Mouse (Mus musculus) activated CD4-positive, CD25-positive, alpha-beta regulatory T cell, adult 4 months (primary cell): ENCODE data around the gene Tbx21. TPM values are rescaled to one million over a fixed set of nuclear protein-coding genes. Genes with fewer than 3 reads are reported as not detected.

Experiments
- polyA plus RNA-seq, 2 experiments: library from polyadenylated mRNA; unstranded; fragments of 100-300 nt; shearing (Covaris generic); gene quantifications; one replicate each; pipeline ENCODE4 v1.2.1; 2017

Gene Tbx21
- polyA plus RNA-seq, 2 experiments from 2014 or later: 4.5 to 5.6 TPM

Other genes with a start within 250 kb of the Tbx21 start
- 10 to 100 TPM; 86.7 to 92.1 TPM for gene Cdk5rap3, start 198.8 kb downstream of the Tbx21 start, polyA plus RNA-seq
- gene Prr15l, start 187.2 kb downstream of the Tbx21 start, polyA plus RNA-seq: under 1 TPM in 1 of 2 experiments, not detected in 1; 0.15 TPM
- gene Pnpo, start 171.3 kb downstream of the Tbx21 start, polyA plus RNA-seq: 10 to 100 TPM; 25.6 to 33.4 TPM
- 10 to 100 TPM; 22.5 to 26.6 TPM for gene Sp2, start 132.4 kb downstream of the Tbx21 start, polyA plus RNA-seq
- not detected for gene Sp6, start 101.9 kb downstream of the Tbx21 start, polyA plus RNA-seq
- gene Scrn2, start 85.4 kb downstream of the Tbx21 start, polyA plus RNA-seq: 10 to 100 TPM in 1 of 2 experiments, 1 to 10 TPM in 1; 5.4 to 10.6 TPM
- not detected for gene Lrrc46, start 73.9 kb downstream of the Tbx21 start, polyA plus RNA-seq
- 10 to 100 TPM; 56.6 to 58.0 TPM for gene Mrpl10, start 73.8 kb downstream of the Tbx21 start, polyA plus RNA-seq
- gene Osbpl7, start 64.7 kb downstream of the Tbx21 start, polyA plus RNA-seq: 10 to 100 TPM; 21.3 to 25.8 TPM
- under 1 TPM in 1 of 2 experiments, not detected in 1; 0.37 TPM for gene Tbkbp1, start 36.2 kb upstream of the Tbx21 start, polyA plus RNA-seq
- gene Kpnb1, start 72.5 kb upstream of the Tbx21 start, polyA plus RNA-seq: 10 to 100 TPM; 28.8 to 40.6 TPM
- 10 to 100 TPM; 36.1 to 43.0 TPM for gene Npepps, start 165.3 kb upstream of the Tbx21 start, polyA plus RNA-seq
- gene Mrpl45, start 200.4 kb upstream of the Tbx21 start, polyA plus RNA-seq: 10 to 100 TPM; 44.6 to 48.7 TPM
- under 1 TPM; 0.11 to 0.45 TPM for gene Gpr179, start 236.7 kb upstream of the Tbx21 start, polyA plus RNA-seq
- gene Socs7, start 247.2 kb upstream of the Tbx21 start, polyA plus RNA-seq: 1 to 10 TPM; 6.1 to 7.8 TPM